Mouse (Mus musculus) heart, postnatal 0 days (tissue): ENCODE data around the gene Hdac4.

Experiments used
- CTCF ChIP-seq: IDR thresholded peaks from 2 replicates; pipeline ENCODE4 v1.5.1; 2016; ENCODE audit warnings: antibody characterized with exemption, control low read depth, low read depth
- EP300 ChIP-seq: IDR thresholded peaks from 2 replicates; pipeline ENCODE4 v1.6.1; 2016; ENCODE audit warnings: antibody characterized with exemption, low read depth

GRCm38 (mm10) chr1:92240072-92240471 lies 44.6 kb upstream of the Hdac4 start:
- no peak for TF ChIP-seq CTCF
- no peak for TF ChIP-seq EP300
